Mouse (Mus musculus) ES-Bruce4 (cell line): Measurements from ENCODE around the gene Sympk.

Experiments
- CTCF ChIP-seq: IDR thresholded peaks from one replicate; pipeline ENCODE4 v1.8.1; 2011; ENCODE audit warnings: low read depth, low read length
- POLR2A ChIP-seq: IDR thresholded peaks from one replicate; pipeline ENCODE4 v1.8.1; 2011; ENCODE audit warnings: low read length; ENCODE audit not compliant: insufficient read depth

DNA sequence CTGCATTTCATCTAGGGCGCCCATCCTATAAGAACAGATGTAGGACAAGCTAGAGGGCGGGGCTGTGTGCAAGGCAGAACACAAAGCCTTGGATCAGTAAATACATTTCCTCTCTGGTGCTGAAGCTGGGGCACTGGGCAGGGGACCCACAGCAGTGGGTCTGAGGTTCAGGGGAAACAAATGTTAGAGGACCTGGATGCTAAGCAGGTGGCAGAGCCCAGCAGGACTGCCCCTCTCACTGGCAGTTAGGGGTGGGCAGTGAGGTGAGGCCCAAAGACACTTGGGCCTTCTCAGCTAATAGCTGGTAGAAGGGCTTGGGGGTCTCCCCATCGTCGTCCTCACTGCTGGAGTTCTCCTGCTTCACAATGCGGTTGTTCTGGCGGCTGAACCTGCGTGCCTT is 74.6 kb downstream of the Sympk start:
- TF ChIP-seq CTCF (no peak), POLR2A (no peak)
